Mouse (Mus musculus): Measurements from ENCODE around the gene Ms4a4c. TPM values are rescaled to one million over a fixed set of nuclear protein-coding genes. Genes with fewer than 3 reads are reported as not detected.
"Not testable (repeated sequence)": the region's sequence is repeated elsewhere in the genome, so short reads cannot be mapped to it uniquely, and the experiment has no call there.

The Ms4a4c gene
- total RNA-seq, 1 experiment, result not detected

GRCm38 (mm10) chr19:11443338-11443737, 38.8 kb downstream of the Ms4a4c start, which contains the start of gene Ms4a4b:
TSS of gene Ms4a4b (plus strand) at chr19:11443553.
- no peak for DNase-seq (ENCODE audit: low read depth, low spot score)
- Histone ChIP-seq H3K4me1 (ENCODE audit: control insufficient read depth in 2 of 2, insufficient read depth in 2 of 2, low read length in 2 of 2, poor library complexity in 1 of 2) (no peaks in the 10 kb centered on the region), H3K4me3 (ENCODE audit: insufficient read depth in 1 of 2, low read depth in 1 of 2, low read length in 2 of 2, poor library complexity in 1 of 2, severe bottlenecking in 1 of 2) (no peak within 1 kb of the TSS), H3K27ac (ENCODE audit: insufficient read depth, low read depth, low read length, poor library complexity, severe bottlenecking) (no peak within 1 kb of the TSS), H3K36me3 (ENCODE audit: control insufficient read depth, insufficient read depth, low read length, poor library complexity, severe bottlenecking) (no peaks in the 10 kb centered on the region), H3K9ac (ENCODE audit: insufficient read depth, low read depth, low read length, poor library complexity, severe bottlenecking) (no peak within 1 kb of the TSS), H3K9me3 (ENCODE audit: control insufficient read depth, insufficient read depth, low read depth, low read length) (no peaks in the 10 kb centered on the region)
- TF ChIP-seq ZNF384 (IDR thresholded peaks at IDR 0.05; ENCODE audit: low read depth, low read length) (no peak), ZC3H11A (IDR thresholded peaks at IDR 0.05; ENCODE audit: borderline replicate concordance, low read depth, low read length) (no peak), CHD2 (IDR thresholded peaks at IDR 0.05; ENCODE audit: low read depth, low read length) (no peak), MAFK (IDR thresholded peaks at IDR 0.05; ENCODE audit: insufficient read depth, low read depth, low read length) (no peak), HCFC1 (IDR thresholded peaks at IDR 0.05; ENCODE audit: borderline replicate concordance, insufficient read depth, low read length) (no peak)
- in situ Hi-C loops (cut with MboI; ENCODE audit: low sequenced_read_pairs in 2 of 2, unreplicated experiment in 2 of 2), result no loop called here

GRCm38 (mm10) chr19:11443964-11444363, 39.4 kb downstream of the Ms4a4c start:
- Histone ChIP-seq H3K36me3 (ENCODE audit: control insufficient read depth, insufficient read depth, low read length, poor library complexity, severe bottlenecking) (no peaks in the 10 kb centered on the region), H3K9ac (ENCODE audit: insufficient read depth, low read depth, low read length, poor library complexity, severe bottlenecking) (no peak overlapping the region), H3K27ac (ENCODE audit: insufficient read depth, low read depth, low read length, poor library complexity, severe bottlenecking) (no peak overlapping the region), H3K4me1 (ENCODE audit: control insufficient read depth in 2 of 2, insufficient read depth in 2 of 2, low read length in 2 of 2, poor library complexity in 1 of 2) (no peaks in the 10 kb centered on the region), H3K4me3 (ENCODE audit: insufficient read depth in 1 of 2, low read depth in 1 of 2, low read length in 2 of 2, poor library complexity in 1 of 2, severe bottlenecking in 1 of 2) (no peak overlapping the region), H3K9me3 (ENCODE audit: control insufficient read depth, insufficient read depth, low read depth, low read length) (no peaks in the 10 kb centered on the region)
- TF ChIP-seq ZC3H11A (IDR thresholded peaks at IDR 0.05; ENCODE audit: borderline replicate concordance, low read depth, low read length) (no peak), CHD2 (IDR thresholded peaks at IDR 0.05; ENCODE audit: low read depth, low read length) (no peak)
- DNase-seq (ENCODE audit: low read depth, low spot score), result no peak
- in situ Hi-C loops (cut with MboI; ENCODE audit: low sequenced_read_pairs in 2 of 2, unreplicated experiment in 2 of 2), result no loop called here

DNA sequence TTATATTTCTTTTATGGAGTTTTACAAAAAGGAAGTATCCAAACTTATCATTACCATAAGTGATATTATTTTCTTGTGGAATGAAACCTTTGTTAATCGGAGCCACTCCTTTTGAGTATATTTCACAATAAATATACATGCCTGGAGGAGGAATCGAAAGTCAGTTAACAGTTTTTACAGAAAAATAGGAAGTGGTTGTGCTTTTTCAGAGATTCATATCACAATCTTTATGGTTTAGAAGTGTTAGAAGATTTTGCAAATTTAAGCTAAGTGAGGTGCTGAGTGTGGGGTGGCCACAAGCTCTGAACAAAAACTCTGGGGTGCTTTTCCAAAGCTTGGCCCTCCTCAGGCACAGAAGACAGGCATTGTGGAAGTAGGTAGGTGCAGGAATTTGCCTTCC, 42.7 kb downstream of the Ms4a4c start:
- Histone ChIP-seq H3K9me3 (ENCODE audit: control insufficient read depth, insufficient read depth, low read depth, low read length) (no peaks in the 10 kb centered on the region), H3K4me3 (ENCODE audit: insufficient read depth in 1 of 2, low read depth in 1 of 2, low read length in 2 of 2, poor library complexity in 1 of 2, severe bottlenecking in 1 of 2) (no peak overlapping the region), H3K9ac (ENCODE audit: insufficient read depth, low read depth, low read length, poor library complexity, severe bottlenecking) (no peak overlapping the region), H3K36me3 (ENCODE audit: control insufficient read depth, insufficient read depth, low read length, poor library complexity, severe bottlenecking) (no peaks in the 10 kb centered on the region), H3K27ac (ENCODE audit: insufficient read depth, low read depth, low read length, poor library complexity, severe bottlenecking) (no peak overlapping the region), H3K4me1 (ENCODE audit: control insufficient read depth in 2 of 2, insufficient read depth in 2 of 2, low read length in 2 of 2, poor library complexity in 1 of 2) (no peaks in the 10 kb centered on the region)
- no peak for DNase-seq (ENCODE audit: low read depth, low spot score)
- in situ Hi-C loops (cut with MboI; ENCODE audit: low sequenced_read_pairs in 2 of 2, unreplicated experiment in 2 of 2), result no loop called here
- TF ChIP-seq ZC3H11A (IDR thresholded peaks at IDR 0.05; ENCODE audit: borderline replicate concordance, low read depth, low read length) (no peak), ZNF384 (IDR thresholded peaks at IDR 0.05; ENCODE audit: low read depth, low read length) (no peak), HCFC1 (IDR thresholded peaks at IDR 0.05; ENCODE audit: borderline replicate concordance, insufficient read depth, low read length) (no peak), CHD2 (IDR thresholded peaks at IDR 0.05; ENCODE audit: low read depth, low read length) (no peak), MAFK (IDR thresholded peaks at IDR 0.05; ENCODE audit: insufficient read depth, low read depth, low read length) (no peak)

GRCm38 (mm10) chr19:11459041-11459440, 54.5 kb downstream of the Ms4a4c start:
- DNase-seq (ENCODE audit: low read depth, low spot score); H3K9ac ChIP-seq (ENCODE audit: insufficient read depth, low read depth, low read length, poor library complexity, severe bottlenecking); H3K4me3 ChIP-seq (ENCODE audit: insufficient read depth in 1 of 2, low read depth in 1 of 2, low read length in 2 of 2, poor library complexity in 1 of 2, severe bottlenecking in 1 of 2); H3K36me3 ChIP-seq (ENCODE audit: control insufficient read depth, insufficient read depth, low read length, poor library complexity, severe bottlenecking); H3K27ac ChIP-seq (ENCODE audit: insufficient read depth, low read depth, low read length, poor library complexity, severe bottlenecking); H3K4me1 ChIP-seq (ENCODE audit: control insufficient read depth in 2 of 2, insufficient read depth in 2 of 2, low read length in 2 of 2, poor library complexity in 1 of 2); H3K9me3 ChIP-seq (ENCODE audit: control insufficient read depth, insufficient read depth, low read depth, low read length); in situ Hi-C loops (cut with MboI; ENCODE audit: low sequenced_read_pairs in 2 of 2, unreplicated experiment in 2 of 2): not testable (repeated sequence)

DNA sequence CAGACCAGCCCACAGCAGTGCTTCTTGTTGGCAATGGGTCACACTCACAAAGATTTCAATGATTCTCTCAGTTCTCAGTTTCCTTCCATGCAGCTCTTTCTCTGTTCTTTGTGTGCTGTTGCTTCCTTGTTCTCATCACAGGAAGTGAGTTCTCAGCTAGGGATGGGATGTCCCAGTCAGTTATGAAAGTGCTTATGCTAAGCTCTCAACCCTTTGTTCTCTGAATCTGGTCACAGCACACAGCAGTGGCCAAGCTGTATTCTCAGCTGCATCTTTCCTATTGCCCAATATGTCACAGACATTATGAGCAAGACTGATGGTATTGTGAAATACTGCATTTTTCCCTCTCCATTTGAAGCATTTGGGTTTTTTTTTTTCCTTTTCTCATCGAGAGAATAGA, 60.2 kb downstream of the Ms4a4c start:
- H3K27ac ChIP-seq (ENCODE audit: insufficient read depth, low read depth, low read length, poor library complexity, severe bottlenecking); in situ Hi-C loops (cut with MboI; ENCODE audit: low sequenced_read_pairs in 2 of 2, unreplicated experiment in 2 of 2); H3K36me3 ChIP-seq (ENCODE audit: control insufficient read depth, insufficient read depth, low read length, poor library complexity, severe bottlenecking); DNase-seq (ENCODE audit: low read depth, low spot score); H3K4me3 ChIP-seq (ENCODE audit: insufficient read depth in 1 of 2, low read depth in 1 of 2, low read length in 2 of 2, poor library complexity in 1 of 2, severe bottlenecking in 1 of 2); H3K9ac ChIP-seq (ENCODE audit: insufficient read depth, low read depth, low read length, poor library complexity, severe bottlenecking); H3K4me1 ChIP-seq (ENCODE audit: control insufficient read depth in 2 of 2, insufficient read depth in 2 of 2, low read length in 2 of 2, poor library complexity in 1 of 2); H3K9me3 ChIP-seq (ENCODE audit: control insufficient read depth, insufficient read depth, low read depth, low read length): not testable (repeated sequence)
